Mouse (Mus musculus): ENCODE measurements around the gene Srf. TPM values are rescaled to one million over a fixed set of nuclear protein-coding genes. Genes with fewer than 3 reads are reported as not detected.

Gene Srf
- total RNA-seq, 2 experiments from 2014 or later = 9.9 to 12.2 TPM

GRCm38 (mm10) chr17:46525065-46525464 is 30.9 kb downstream of the Srf start:
- ATAC-seq (replicated peaks; ENCODE audit: low FRiP score, poor library complexity, severe bottlenecking) = no peak

- ATAC-seq (replicated peaks; ENCODE audit: low FRiP score, poor library complexity, severe bottlenecking) = no peak
Observed at GRCm38 (mm10) chr17:46521963-46522668, 33.9 kb downstream of the Srf start.

- no peak for ATAC-seq (replicated peaks; ENCODE audit: low FRiP score, poor library complexity, severe bottlenecking)
Observed at GRCm38 (mm10) chr17:46521174-46521573, 34.8 kb downstream of the Srf start.

GRCm38 (mm10) chr17:46520385-46520979 is 35.5 kb downstream of the Srf start:
- ATAC-seq (replicated peaks; ENCODE audit: low FRiP score, poor library complexity, severe bottlenecking) = no peak

GRCm38 (mm10) chr17:46519971-46520370 is 36.0 kb downstream of the Srf start:
- no peak for ATAC-seq (replicated peaks; ENCODE audit: low FRiP score, poor library complexity, severe bottlenecking)

GRCm38 (mm10) chr17:46513329-46513728 is 42.6 kb downstream of the Srf start:
- no peak for ATAC-seq (replicated peaks; ENCODE audit: low FRiP score, poor library complexity, severe bottlenecking)

GRCm38 (mm10) chr17:46511059-46511710 is 44.8 kb downstream of the Srf start:
- no peak for ATAC-seq (replicated peaks; ENCODE audit: low FRiP score, poor library complexity, severe bottlenecking)

- no peak for ATAC-seq (replicated peaks; ENCODE audit: low FRiP score, poor library complexity, severe bottlenecking)
Observed at GRCm38 (mm10) chr17:46505617-46506016, 50.4 kb downstream of the Srf start.

- no peak for ATAC-seq (replicated peaks; ENCODE audit: low FRiP score, poor library complexity, severe bottlenecking)
Observed at GRCm38 (mm10) chr17:46503847-46504638, 51.9 kb downstream of the Srf start.

- ATAC-seq (replicated peaks; ENCODE audit: low FRiP score, poor library complexity, severe bottlenecking) = no peak
Observed at GRCm38 (mm10) chr17:46502775-46503174, 53.2 kb downstream of the Srf start.

Other genes starting within 250 kb of the Srf start
- not detected in 2 replicates for gene Abcc10, start 227.8 kb downstream of the Srf start, total RNA-seq (2015; ENCODE audit: low replicate concordance)
- gene Abcc10, start 227.8 kb downstream of the Srf start, total RNA-seq (2017; ENCODE audit: low replicate concordance) = 0.53 TPM in 1 of 2 replicates, not detected in the other
- 0.72 and 8.8 TPM in 2 replicates for gene Zfp318, start 172.4 kb downstream of the Srf start, total RNA-seq (2015; ENCODE audit: low replicate concordance)
- 3.3 and 10.1 TPM in 2 replicates for gene Zfp318, start 172.4 kb downstream of the Srf start, total RNA-seq (2017; ENCODE audit: low replicate concordance)
- gene Crip3, start 127.2 kb downstream of the Srf start, total RNA-seq (2015; ENCODE audit: low replicate concordance) = not detected in 2 replicates
- gene Crip3, start 127.2 kb downstream of the Srf start, total RNA-seq (2017; ENCODE audit: low replicate concordance) = not detected in 2 replicates
- not detected in 2 replicates for gene Slc22a7, start 117.7 kb downstream of the Srf start, total RNA-seq (2015; ENCODE audit: low replicate concordance)
- gene Slc22a7, start 117.7 kb downstream of the Srf start, total RNA-seq (2017; ENCODE audit: low replicate concordance) = not detected in 2 replicates
- not detected in 2 replicates for gene Ttbk1, start 68.5 kb downstream of the Srf start, total RNA-seq (2015; ENCODE audit: low replicate concordance)
- gene Ttbk1, start 68.5 kb downstream of the Srf start, total RNA-seq (2017; ENCODE audit: low replicate concordance) = not detected in 2 replicates
- gene Dnph1, start 59.5 kb downstream of the Srf start, total RNA-seq (2015; ENCODE audit: low replicate concordance) = 3.8 and 5.0 TPM in 2 replicates
- gene Dnph1, start 59.5 kb downstream of the Srf start, total RNA-seq (2017; ENCODE audit: low replicate concordance) = 0.64 and 1.9 TPM in 2 replicates
- 0.42 and 5.8 TPM in 2 replicates for gene Cul9, start 9.8 kb downstream of the Srf start, total RNA-seq (2015; ENCODE audit: low replicate concordance)
- gene Cul9, start 9.8 kb downstream of the Srf start, total RNA-seq (2017; ENCODE audit: low replicate concordance) = 0.26 TPM in 1 of 2 replicates, not detected in the other
- gene Ptk7, start 73.3 kb upstream of the Srf start, total RNA-seq (2015; ENCODE audit: low replicate concordance) = not detected in 2 replicates
- gene Ptk7, start 73.3 kb upstream of the Srf start, total RNA-seq (2017; ENCODE audit: low replicate concordance) = 0.30 TPM in 1 of 2 replicates, not detected in the other
- 1.3 and 2.9 TPM in 2 replicates for gene Klc4, start 89.8 kb upstream of the Srf start, total RNA-seq (2015; ENCODE audit: low replicate concordance)
- 4.5 and 5.5 TPM in 2 replicates for gene Klc4, start 89.8 kb upstream of the Srf start, total RNA-seq (2017; ENCODE audit: low replicate concordance)
- gene Mrpl2, start 90.1 kb upstream of the Srf start, total RNA-seq (2015; ENCODE audit: low replicate concordance) = 5.8 and 10.9 TPM in 2 replicates
- gene Mrpl2, start 90.1 kb upstream of the Srf start, total RNA-seq (2017; ENCODE audit: low replicate concordance) = 12.5 and 13.3 TPM in 2 replicates
- gene Cul7, start 94.2 kb upstream of the Srf start, total RNA-seq (2015; ENCODE audit: low replicate concordance) = 1.7 TPM in 1 of 2 replicates, not detected in the other
- gene Cul7, start 94.2 kb upstream of the Srf start, total RNA-seq (2017; ENCODE audit: low replicate concordance) = 0.30 and 0.39 TPM in 2 replicates
- 2.5 TPM in 1 of 2 replicates, not detected in the other for gene Rrp36, start 118.2 kb upstream of the Srf start, total RNA-seq (2015; ENCODE audit: low replicate concordance)
- 8.6 and 23.7 TPM in 2 replicates for gene Rrp36, start 118.2 kb upstream of the Srf start, total RNA-seq (2017; ENCODE audit: low replicate concordance)
- 15.1 and 22.6 TPM in 2 replicates for gene Mea1, start 122.6 kb upstream of the Srf start, total RNA-seq (2015; ENCODE audit: low replicate concordance)
- gene Mea1, start 122.6 kb upstream of the Srf start, total RNA-seq (2017; ENCODE audit: low replicate concordance) = 4.2 and 10.9 TPM in 2 replicates
- 16.9 and 23.1 TPM in 2 replicates for gene Klhdc3, start 124.7 kb upstream of the Srf start, total RNA-seq (2015; ENCODE audit: low replicate concordance)
- 5.1 and 17.2 TPM in 2 replicates for gene Klhdc3, start 124.7 kb upstream of the Srf start, total RNA-seq (2017; ENCODE audit: low replicate concordance)
- 15.1 and 18.4 TPM in 2 replicates for gene Ppp2r5d, start 148.9 kb upstream of the Srf start, total RNA-seq (2015; ENCODE audit: low replicate concordance)
- 17.1 and 22.8 TPM in 2 replicates for gene Ppp2r5d, start 148.9 kb upstream of the Srf start, total RNA-seq (2017; ENCODE audit: low replicate concordance)
- 1.1 TPM in 1 of 2 replicates, not detected in the other for gene Pex6, start 155.3 kb upstream of the Srf start, total RNA-seq (2015; ENCODE audit: low replicate concordance)
- gene Pex6, start 155.3 kb upstream of the Srf start, total RNA-seq (2017; ENCODE audit: low replicate concordance) = 1.8 and 4.2 TPM in 2 replicates
- gene Gnmt, start 173.0 kb upstream of the Srf start, total RNA-seq (2015; ENCODE audit: low replicate concordance) = not detected in 2 replicates
- gene Gnmt, start 173.0 kb upstream of the Srf start, total RNA-seq (2017; ENCODE audit: low replicate concordance) = not detected in 2 replicates
- 3.4 and 3.6 TPM in 2 replicates for gene Cnpy3, start 196.0 kb upstream of the Srf start, total RNA-seq (2015; ENCODE audit: low replicate concordance)
- 7.2 and 7.7 TPM in 2 replicates for gene Cnpy3, start 196.0 kb upstream of the Srf start, total RNA-seq (2017; ENCODE audit: low replicate concordance)
- gene Ptcra, start 207.5 kb upstream of the Srf start, total RNA-seq (2015; ENCODE audit: low replicate concordance) = not detected in 2 replicates
- gene Ptcra, start 207.5 kb upstream of the Srf start, total RNA-seq (2017; ENCODE audit: low replicate concordance) = not detected in 2 replicates
- 7.2 and 15.1 TPM in 2 replicates for gene 2310039H08Rik, start 216.5 kb upstream of the Srf start, total RNA-seq (2015; ENCODE audit: low replicate concordance)
- 1.8 and 4.2 TPM in 2 replicates for gene 2310039H08Rik, start 216.5 kb upstream of the Srf start, total RNA-seq (2017; ENCODE audit: low replicate concordance)
- gene Rpl7l1, start 226.5 kb upstream of the Srf start, total RNA-seq (2015; ENCODE audit: low replicate concordance) = 29.9 and 35.6 TPM in 2 replicates
- gene Rpl7l1, start 226.5 kb upstream of the Srf start, total RNA-seq (2017; ENCODE audit: low replicate concordance) = 25.2 and 69.6 TPM in 2 replicates

Measured in erythroid progenitor cell, adult 5-6 weeks (primary cell).